Mouse (Mus musculus) neural tube, embryonic 15.5 days (tissue): ENCODE data around the gene Aqp11. TPM values are rescaled to one million over a fixed set of nuclear protein-coding genes. Genes with fewer than 3 reads are reported as not detected.

Experiments
- ATAC-seq: fragments of 200-750 bp; cut with Nextera tagmentation; 2 replicates; pipeline ENCODE4 v1.8.0; 2017; ENCODE audit warnings: mild to moderate bottlenecking, moderate TSS enrichment, moderate library complexity; ENCODE audit not compliant: low FRiP score
- H3K27ac ChIP-seq: fragments of 300-500 bp; sonication (generic); replicated peaks from 2 replicates; pipeline ENCODE4 v1.5.1; 2015; ENCODE audit warnings: mild to moderate bottlenecking, inconsistent platforms
- H3K27me3 ChIP-seq: fragments of 300-500 bp; sonication (generic); replicated peaks from 2 replicates; pipeline ENCODE4 v1.6.1; 2015; ENCODE audit warnings: inconsistent platforms
- H3K36me3 ChIP-seq: fragments of 300-500 bp; sonication (generic); 2 replicates; pipeline ENCODE4 v1.6.1; 2015; ENCODE audit warnings: inconsistent platforms
- H3K4me1 ChIP-seq: fragments of 300-500 bp; sonication (generic); 2 replicates; pipeline ENCODE4 v1.6.1; 2015; ENCODE audit warnings: inconsistent platforms
- H3K4me2 ChIP-seq: fragments of 300-500 bp; sonication (generic); 2 replicates; pipeline ENCODE4 v1.6.1; 2015; ENCODE audit warnings: inconsistent platforms, mild to moderate bottlenecking, moderate library complexity
- H3K4me3 ChIP-seq: fragments of 300-500 bp; sonication (generic); replicated peaks from 2 replicates; pipeline ENCODE4 v1.5.1; 2015; ENCODE audit warnings: mild to moderate bottlenecking, inconsistent platforms
- H3K9ac ChIP-seq: fragments of 300-500 bp; sonication (generic); replicated peaks from 2 replicates; pipeline ENCODE4 v1.6.1; 2015; ENCODE audit warnings: mild to moderate bottlenecking, inconsistent platforms
- H3K9me3 ChIP-seq: fragments of 300-500 bp; sonication (generic); replicated peaks from 2 replicates; pipeline ENCODE4 v1.6.1; 2016; ENCODE audit warnings: inconsistent platforms
- WGBS: fragments of 180-500 bp; shearing (Covaris S2); methylation state at CpG from one replicate; pipeline ENCODE4 v1.1.7; 2015; ENCODE audit warnings: mixed read lengths; 5-methylcytosine and 5-hydroxymethylcytosine counted together
- polyA plus RNA-seq: library from polyadenylated mRNA; unstranded; fragments of >200 nt; fragmentation: Nextera tagmentation; extraction: Ambion mirVana; gene quantifications from 2 replicates; pipeline ENCODE4 v1.2.1, GENCODE M21; 2015

Aqp11 gene
- 22.6 and 35.4 TPM in 2 replicates for polyA plus RNA-seq

- Histone ChIP-seq H3K27me3 (no peaks in the 10 kb centered on the region), H3K27ac (peak within 1 kb of the TSS; percentile 45), H3K4me3 (peak within 1 kb of the TSS; percentile 70), H3K9ac (peak within 1 kb of the TSS; percentile 64), H3K36me3 (no peaks in the 10 kb centered on the region), H3K9me3 (no peaks in the 10 kb centered on the region), H3K4me2 (peak within 1 kb of the TSS; percentile 96), H3K4me1 (peaks cover 27% of the 10 kb centered on the region)
- peak; percentile 91 for ATAC-seq
- under 1% methylated on average over 48 of the region's 64 CpGs for WGBS
Measured at GRCm38 (mm10) chr7:97737638-97738456, at the start of gene Aqp11. Aqp11 (minus strand) TSS chr7:97738289.

- H3K9me3 ChIP-seq = no peaks in the 10 kb centered on the region
- 0 out of 2 replicates have a peak, but pooled peaks cover 3% of the 10 kb centered on the region for H3K27me3 ChIP-seq
- no peak overlapping the region for H3K4me3 ChIP-seq
- H3K36me3 ChIP-seq = no peaks in the 10 kb centered on the region
- 63% methylated on average over 5 of the region's 5 CpGs for WGBS
- no peak overlapping the region for H3K9ac ChIP-seq
- H3K27ac ChIP-seq = no peak overlapping the region
- 0 out of 2 replicates have a peak, but pooled peaks cover 4% of the 10 kb centered on the region for H3K4me1 ChIP-seq
- ATAC-seq = no peak
- no peak overlapping the region for H3K4me2 ChIP-seq
Measured at GRCm38 (mm10) chr7:97783523-97783922, 45.4 kb upstream of the Aqp11 start.

- no peak for ATAC-seq
- H3K4me3 ChIP-seq = no peak overlapping the region
- 79% methylated on average over 8 of the region's 8 CpGs for WGBS
- no peak overlapping the region for H3K27ac ChIP-seq
- no peak overlapping the region for H3K9ac ChIP-seq
- H3K4me1 ChIP-seq = no peaks in the 10 kb centered on the region
- H3K36me3 ChIP-seq = no peaks in the 10 kb centered on the region
- 0 out of 2 replicates have a peak, but pooled peaks cover 3% of the 10 kb centered on the region for H3K27me3 ChIP-seq
- H3K4me2 ChIP-seq = no peak overlapping the region
- no peaks in the 10 kb centered on the region for H3K9me3 ChIP-seq
Measured at GRCm38 (mm10) chr7:97781496-97781895, 43.4 kb upstream of the Aqp11 start.

GRCm38 (mm10) chr7:97780815-97781214 lies 42.7 kb upstream of the Aqp11 start:
- 89% methylated on average over 1 of the region's 1 CpGs for WGBS
- Histone ChIP-seq H3K36me3 (no peaks in the 10 kb centered on the region), H3K4me1 (no peaks in the 10 kb centered on the region)

GRCm38 (mm10) chr7:97780222-97780621 lies 42.1 kb upstream of the Aqp11 start:
- H3K9ac ChIP-seq = no peak overlapping the region
- H3K4me3 ChIP-seq = no peak overlapping the region
- no peak overlapping the region for H3K27ac ChIP-seq
- no peaks in the 10 kb centered on the region for H3K36me3 ChIP-seq
- no peak overlapping the region for H3K4me2 ChIP-seq
- H3K4me1 ChIP-seq = no peaks in the 10 kb centered on the region
- H3K27me3 ChIP-seq = no peaks in the 10 kb centered on the region
- WGBS = 88% methylated on average over 1 of the region's 1 CpGs
- no peaks in the 10 kb centered on the region for H3K9me3 ChIP-seq
- no peak for ATAC-seq

More at GRCm38 (mm10) chr7:97780815-97781214, 42.7 kb upstream of the Aqp11 start:
- no peak overlapping the region for H3K4me2 ChIP-seq
- H3K4me3 ChIP-seq = no peak overlapping the region
- no peak for ATAC-seq
- no peak overlapping the region for H3K9ac ChIP-seq
- H3K9me3 ChIP-seq = no peaks in the 10 kb centered on the region
- 0 out of 2 replicates have a peak, but pooled peaks cover 3% of the 10 kb centered on the region for H3K27me3 ChIP-seq
- H3K27ac ChIP-seq = no peak overlapping the region

GRCm38 (mm10) chr7:97777191-97777590 lies 39.1 kb upstream of the Aqp11 start:
- no peak overlapping the region for H3K9ac ChIP-seq
- no peak for ATAC-seq
- H3K9me3 ChIP-seq = no peaks in the 10 kb centered on the region
- no peak overlapping the region for H3K4me3 ChIP-seq
- no peak overlapping the region for H3K27ac ChIP-seq
- no peaks in the 10 kb centered on the region for H3K4me1 ChIP-seq
- H3K36me3 ChIP-seq = no peaks in the 10 kb centered on the region
- WGBS = 92% methylated on average over 4 of the region's 4 CpGs
- H3K4me2 ChIP-seq = no peak overlapping the region
- no peaks in the 10 kb centered on the region for H3K27me3 ChIP-seq

- no peak for ATAC-seq
- no peak overlapping the region for H3K4me2 ChIP-seq
- H3K27ac ChIP-seq = no peak overlapping the region
- no peaks in the 10 kb centered on the region for H3K36me3 ChIP-seq
- no peak overlapping the region for H3K4me3 ChIP-seq
- 81% methylated on average over 2 of the region's 2 CpGs for WGBS
- no peaks in the 10 kb centered on the region for H3K9me3 ChIP-seq
- no peaks in the 10 kb centered on the region for H3K27me3 ChIP-seq
- no peaks in the 10 kb centered on the region for H3K4me1 ChIP-seq
- no peak overlapping the region for H3K9ac ChIP-seq
Measured at GRCm38 (mm10) chr7:97775923-97776322, 37.8 kb upstream of the Aqp11 start.

GRCm38 (mm10) chr7:97775380-97775779 lies 37.3 kb upstream of the Aqp11 start:
- WGBS = 58% methylated on average over 3 of the region's 3 CpGs
- Histone ChIP-seq H3K4me1 (no peaks in the 10 kb centered on the region), H3K9me3 (no peaks in the 10 kb centered on the region), H3K27ac (no peak overlapping the region), H3K9ac (no peak overlapping the region), H3K27me3 (no peaks in the 10 kb centered on the region), H3K4me2 (no peak overlapping the region), H3K4me3 (no peak overlapping the region), H3K36me3 (no peaks in the 10 kb centered on the region)
- ATAC-seq = no peak

- H3K4me2 ChIP-seq = no peak overlapping the region
- no peaks in the 10 kb centered on the region for H3K36me3 ChIP-seq
- no peaks in the 10 kb centered on the region for H3K27me3 ChIP-seq
- no peak overlapping the region for H3K9ac ChIP-seq
- H3K9me3 ChIP-seq = no peaks in the 10 kb centered on the region
- H3K4me1 ChIP-seq = no peaks in the 10 kb centered on the region
- no peak overlapping the region for H3K4me3 ChIP-seq
- no peak for ATAC-seq
- no peak overlapping the region for H3K27ac ChIP-seq
- 82% methylated on average over 6 of the region's 6 CpGs for WGBS
Measured at GRCm38 (mm10) chr7:97770841-97771620, 32.9 kb upstream of the Aqp11 start.

- no peak overlapping the region for H3K9ac ChIP-seq
- no peak overlapping the region for H3K4me2 ChIP-seq
- 77% methylated on average over 4 of the region's 4 CpGs for WGBS
- no peaks in the 10 kb centered on the region for H3K27me3 ChIP-seq
- no peaks in the 10 kb centered on the region for H3K36me3 ChIP-seq
- no peak overlapping the region for H3K4me3 ChIP-seq
- H3K27ac ChIP-seq = no peak overlapping the region
- ATAC-seq = no peak
- H3K4me1 ChIP-seq = no peaks in the 10 kb centered on the region
- no peaks in the 10 kb centered on the region for H3K9me3 ChIP-seq
Measured at GRCm38 (mm10) chr7:97769020-97769419, 30.9 kb upstream of the Aqp11 start.

- Histone ChIP-seq H3K9me3 (no peaks in the 10 kb centered on the region), H3K9ac (no peak overlapping the region), H3K4me3 (no peak overlapping the region), H3K27me3 (no peaks in the 10 kb centered on the region), H3K4me2 (no peak overlapping the region), H3K4me1 (no peaks in the 10 kb centered on the region), H3K27ac (no peak overlapping the region), H3K36me3 (no peaks in the 10 kb centered on the region)
- 82% methylated on average over 8 of the region's 8 CpGs for WGBS
- no peak for ATAC-seq
Measured at GRCm38 (mm10) chr7:97767841-97768240, 29.8 kb upstream of the Aqp11 start.
